Mouse (Mus musculus): ENCODE results near the gene Bves.
"Not testable (repeated sequence)": the region's sequence is repeated elsewhere in the genome, so short reads cannot be mapped to it uniquely, and the experiment has no call there.

Bves gene

DNA sequence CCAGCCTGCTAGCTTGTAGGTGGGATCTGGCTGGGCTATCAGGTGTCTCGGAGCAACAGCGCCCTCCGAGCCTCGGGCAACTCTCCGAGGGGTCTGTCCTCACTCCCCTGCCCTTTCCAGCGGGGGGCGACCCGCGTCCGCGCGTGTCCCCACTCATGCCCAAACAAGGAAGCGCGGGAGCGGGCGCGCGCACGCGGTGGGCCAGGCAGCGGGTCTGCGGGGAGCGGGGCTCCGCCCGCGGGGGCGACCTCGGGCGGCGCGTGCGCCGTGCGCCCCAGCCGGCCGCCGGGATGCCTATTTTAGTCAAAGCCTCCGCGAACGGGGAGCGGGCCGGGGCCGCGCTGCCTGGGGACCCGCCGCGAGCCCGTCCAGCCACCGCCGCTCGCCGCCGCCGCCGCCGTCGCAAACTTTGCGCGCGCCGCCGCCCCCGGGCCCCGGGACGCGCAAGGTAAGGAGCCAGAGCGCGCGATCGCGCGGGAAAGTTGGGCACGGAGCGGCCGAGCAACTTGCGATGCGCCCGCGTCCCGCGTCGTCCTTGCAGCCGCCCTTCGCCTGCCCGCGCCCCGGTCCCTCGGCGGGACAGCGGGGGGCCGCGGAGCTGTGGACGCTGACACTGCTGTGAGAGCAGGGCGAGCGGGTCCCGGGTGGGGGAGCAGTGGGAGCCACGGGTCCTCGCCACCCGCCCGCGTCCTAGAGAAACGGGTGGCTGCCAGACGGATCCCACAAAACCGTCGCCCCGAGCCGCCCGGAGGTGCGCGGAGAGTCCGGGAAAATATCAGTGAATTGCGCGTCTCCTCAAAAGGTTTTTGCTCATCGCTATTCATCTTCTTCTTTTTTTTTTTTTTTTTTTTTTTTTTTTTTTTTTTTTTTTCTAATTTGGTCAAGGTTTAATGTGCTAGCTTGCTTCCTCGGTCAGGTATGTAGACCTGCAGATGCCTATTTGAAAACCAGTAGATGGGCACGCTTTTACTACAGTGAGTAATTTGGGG lies at the start of gene Bves:
Gene Bves (plus strand): TSS at position 339 of the 989 bp plus-strand sequence.
- no peak for DNase-seq (ENCODE audit: low read depth)

GRCm38 (mm10) chr10:45288351-45288750 lies 47.2 kb upstream of the Bves start:
- DNase-seq (ENCODE audit: low read depth): no peak

GRCm38 (mm10) chr10:45289218-45290105 lies 46.1 kb upstream of the Bves start:
- DNase-seq (ENCODE audit: low read depth): no peak

GRCm38 (mm10) chr10:45290618-45291017 lies 45.0 kb upstream of the Bves start:
- DNase-seq (ENCODE audit: low read depth): no peak

GRCm38 (mm10) chr10:45292159-45292558 lies 43.4 kb upstream of the Bves start:
- DNase-seq (ENCODE audit: low read depth): not testable (repeated sequence)

DNA sequence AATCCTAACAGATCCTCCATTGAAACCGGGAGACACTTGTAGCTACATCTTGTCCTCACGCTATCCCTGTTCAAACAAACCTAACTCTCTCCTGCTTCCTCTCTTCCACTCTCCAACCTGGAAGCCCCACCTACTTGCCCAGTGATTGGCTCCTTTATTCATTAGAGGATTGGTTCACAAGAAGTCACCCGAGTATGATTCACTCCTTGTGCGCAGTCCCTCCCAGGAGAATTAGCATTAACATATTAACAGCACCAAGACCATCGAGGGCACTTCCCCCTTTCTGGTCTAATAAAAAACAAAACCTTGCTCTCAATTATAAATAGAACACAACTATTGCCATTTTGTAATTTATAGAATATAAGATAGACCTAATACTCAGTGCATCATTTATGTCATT lies 40.5 kb upstream of the Bves start:
- DNase-seq (ENCODE audit: low read depth): no peak

DNA sequence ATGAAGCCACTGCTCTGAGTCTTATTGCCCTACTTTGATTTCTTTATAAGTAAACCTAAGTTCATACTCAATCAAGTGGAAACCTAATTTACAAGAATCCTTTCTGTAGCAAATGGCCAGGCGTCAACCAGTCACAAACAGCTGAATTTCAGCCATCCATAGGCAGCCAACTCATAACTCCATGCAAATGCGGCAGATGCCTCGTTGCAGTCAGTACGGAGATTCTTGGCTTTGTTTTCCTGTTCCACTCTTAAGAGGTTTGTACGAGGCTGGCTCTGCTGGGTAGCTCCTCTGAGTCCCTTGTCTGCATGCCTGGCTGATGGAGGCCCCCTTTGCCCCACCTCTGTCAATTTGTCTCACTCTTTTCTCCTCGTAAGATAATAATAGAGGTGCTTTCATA lies 37.1 kb upstream of the Bves start:
- DNase-seq (ENCODE audit: low read depth): no peak

- DNase-seq (ENCODE audit: low read depth): no peak
Observed at GRCm38 (mm10) chr10:45299509-45299908, 36.1 kb upstream of the Bves start.

DNA sequence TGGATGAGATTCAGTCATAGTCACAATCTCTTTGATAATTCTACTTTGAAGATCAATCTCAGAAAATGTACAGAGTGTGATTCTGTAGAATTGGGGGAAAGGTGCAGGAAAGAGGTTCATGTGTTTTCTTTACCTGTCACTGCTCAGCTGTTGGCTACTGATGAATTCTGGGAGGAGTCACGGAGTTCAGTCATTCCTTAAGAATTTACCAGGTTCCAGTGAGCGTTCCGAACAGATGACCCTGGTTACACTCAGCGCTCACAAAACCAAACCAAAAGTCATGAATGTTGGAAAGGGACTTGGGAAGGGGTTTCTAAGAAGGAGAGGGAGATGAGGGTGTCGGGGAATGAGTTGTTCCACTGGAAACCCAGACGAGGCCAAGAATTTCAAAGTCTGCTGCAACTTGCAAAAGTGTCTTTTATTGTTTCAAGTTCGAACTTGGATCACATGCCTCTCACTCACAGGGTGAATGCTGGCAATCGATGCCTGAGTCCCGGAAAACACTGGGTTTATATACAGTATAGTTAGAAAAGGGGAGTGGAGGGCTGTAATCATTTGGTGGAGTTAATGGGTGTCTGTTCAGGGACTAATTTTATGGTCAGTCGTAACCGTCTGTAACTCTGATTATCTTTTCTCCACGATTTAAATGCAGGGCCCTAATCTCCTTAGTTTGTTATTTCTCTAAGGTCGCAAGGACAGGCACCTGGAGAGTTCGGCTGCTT lies 32.1 kb upstream of the Bves start:
- DNase-seq (ENCODE audit: low read depth): no peak

DNA sequence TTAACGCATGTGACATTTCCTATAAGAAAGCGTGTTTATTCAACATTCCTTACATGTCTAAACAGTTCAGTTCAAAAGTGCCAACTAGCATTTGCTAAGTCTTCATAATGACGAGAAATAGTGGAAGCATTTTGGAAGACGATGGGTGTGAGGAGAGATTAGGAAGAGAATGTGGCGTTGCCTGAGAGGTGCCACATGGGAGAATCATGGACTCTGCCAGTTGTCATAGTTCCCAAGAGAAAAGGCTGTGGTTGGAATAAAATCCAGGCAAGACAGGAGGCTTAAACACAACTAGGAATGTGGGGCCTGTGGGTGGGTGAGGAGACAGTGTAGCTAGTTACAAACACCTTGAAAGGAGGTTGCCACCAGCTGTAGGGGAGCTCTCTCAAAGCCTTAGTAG lies 30.4 kb upstream of the Bves start:
- no peak for DNase-seq (ENCODE audit: low read depth)

GRCm38 (mm10) chr10:45311129-45311528 lies 24.4 kb upstream of the Bves start:
- no peak for DNase-seq (ENCODE audit: low read depth)

DNA sequence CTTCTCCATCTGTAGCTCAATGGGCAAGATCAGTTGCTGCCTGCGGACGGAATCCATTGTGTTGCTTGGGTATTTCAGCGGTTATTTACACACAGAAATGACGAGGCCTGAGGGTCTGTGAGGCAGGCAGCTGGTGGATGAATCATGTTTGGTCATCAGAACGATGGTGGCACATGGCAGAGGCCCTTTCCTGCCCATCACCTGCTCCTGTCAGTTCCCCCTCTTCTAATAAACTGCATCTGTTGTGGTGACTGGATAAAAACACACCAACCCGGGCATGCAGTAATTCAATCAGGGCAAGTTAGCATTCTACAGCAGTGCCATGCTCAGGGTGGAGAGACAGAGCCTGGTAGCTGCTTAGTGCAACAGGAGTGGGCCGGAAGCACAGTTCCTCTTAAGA lies 23.9 kb upstream of the Bves start:
- DNase-seq (ENCODE audit: low read depth): no peak

DNA sequence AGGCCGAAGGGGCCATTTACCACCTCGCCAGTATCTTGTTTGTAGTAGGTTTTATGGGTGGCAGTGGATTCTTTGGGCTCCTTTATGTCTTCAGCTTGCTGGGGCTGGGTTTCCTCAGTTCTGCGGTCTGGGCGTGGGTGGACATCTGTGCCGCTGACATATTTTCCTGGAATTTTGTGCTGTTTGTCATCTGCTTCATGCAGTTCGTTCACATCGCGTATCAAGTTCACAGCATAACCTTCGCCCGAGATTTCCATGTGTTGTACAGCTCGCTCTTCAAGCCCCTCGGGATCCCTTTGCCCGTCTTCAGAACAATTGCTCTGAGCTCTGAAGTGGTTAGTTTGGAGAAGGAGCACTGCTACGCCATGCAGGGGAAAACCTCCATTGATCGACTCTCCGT lies 20.7 kb upstream of the Bves start:
- no peak for DNase-seq (ENCODE audit: low read depth)

GRCm38 (mm10) chr10:45318922-45319321 lies 16.6 kb upstream of the Bves start:
- no peak for DNase-seq (ENCODE audit: low read depth)

GRCm38 (mm10) chr10:45320296-45320695 lies 15.3 kb upstream of the Bves start:
- DNase-seq (ENCODE audit: low read depth): no peak

GRCm38 (mm10) chr10:45324159-45324558 lies 11.4 kb upstream of the Bves start:
- DNase-seq (ENCODE audit: low read depth): no peak

DNA sequence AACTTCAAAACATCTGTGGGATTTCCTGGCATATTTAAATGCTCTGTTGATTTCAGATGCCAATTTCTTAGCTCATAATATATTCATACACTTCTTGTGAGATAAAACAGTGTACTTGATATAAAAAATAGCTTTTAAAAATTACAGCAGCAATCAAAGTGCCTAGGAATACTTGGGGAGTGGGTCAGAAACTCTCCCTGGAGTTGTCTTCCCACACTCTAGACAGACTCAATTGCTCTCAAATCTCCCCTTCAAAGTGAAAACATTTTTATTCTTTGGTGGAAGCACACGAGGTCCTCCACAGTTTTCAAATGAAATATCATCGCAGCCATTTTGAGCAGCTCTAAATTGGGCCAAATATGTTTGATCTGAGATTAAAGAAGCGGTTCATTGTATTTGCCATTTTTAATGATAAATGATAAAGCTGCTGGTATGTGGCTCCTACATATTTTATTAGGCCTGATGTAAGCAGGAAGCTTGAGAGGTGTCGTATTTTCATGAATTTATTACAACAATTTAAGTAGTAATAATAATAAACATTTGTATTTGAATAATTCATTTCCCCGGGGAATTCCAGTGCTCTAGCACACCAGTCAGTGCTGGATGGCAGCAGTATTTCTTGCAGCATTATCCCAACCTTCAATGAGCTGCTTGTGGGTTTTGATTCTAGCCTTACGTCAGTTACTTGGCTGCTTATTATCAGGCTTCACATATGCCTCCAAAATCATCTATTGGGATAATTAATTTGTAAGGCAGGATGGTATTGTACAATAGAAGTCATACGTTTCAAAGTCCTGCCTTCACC lies 7.2 kb upstream of the Bves start:
- no peak for DNase-seq (ENCODE audit: low read depth)

DNA sequence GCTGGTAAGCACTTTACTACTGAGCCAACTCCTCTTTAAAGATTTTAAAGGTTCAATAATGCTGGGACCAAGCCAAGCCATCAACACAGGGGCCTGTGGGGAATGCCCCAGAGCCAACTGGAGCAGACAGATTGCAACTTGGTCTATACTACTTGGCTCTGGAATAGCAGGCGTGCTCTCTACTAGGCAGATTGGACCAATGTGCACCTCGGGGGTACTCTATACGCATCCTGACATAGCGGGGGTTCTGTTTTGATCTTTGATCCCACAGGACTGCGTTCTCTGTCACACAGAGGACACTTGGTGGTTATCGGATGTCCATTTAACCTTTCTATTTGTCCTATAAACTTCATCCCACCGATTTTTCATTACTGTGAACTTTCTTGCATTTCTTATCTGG lies 647 bp upstream of the Bves start:
- DNase-seq (ENCODE audit: low read depth): no peak

GRCm38 (mm10) chr10:45339106-45339505 lies 3.5 kb downstream of the Bves start:
- DNase-seq (ENCODE audit: low read depth): no peak

GRCm38 (mm10) chr10:45344381-45344780 lies 8.8 kb downstream of the Bves start:
- DNase-seq (ENCODE audit: low read depth): no peak

DNA sequence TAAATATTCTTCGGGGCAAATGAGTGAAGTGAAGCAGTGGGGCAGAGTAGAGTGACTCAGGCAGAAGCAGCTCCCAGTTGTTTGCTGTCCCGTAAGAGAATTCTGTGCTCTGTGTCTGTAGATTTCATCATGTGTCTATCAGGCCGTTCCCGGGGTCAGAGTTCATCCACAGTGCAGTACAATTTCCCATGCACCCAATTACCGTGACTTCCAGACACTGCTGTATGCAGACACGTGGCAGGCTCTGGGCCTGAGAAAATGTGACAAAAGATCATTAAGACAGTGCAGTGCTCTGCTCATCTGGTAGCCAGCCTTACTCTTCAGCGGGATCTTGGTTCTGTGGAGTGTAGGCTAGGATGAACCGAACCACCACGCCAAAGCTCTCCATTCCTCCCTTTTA lies 9.6 kb downstream of the Bves start:
- no peak for DNase-seq (ENCODE audit: low read depth)
